Mouse (Mus musculus) 416B (cell line): ENCODE data around the gene Dhx40.
"Not testable (repeated sequence)": the region's sequence is repeated elsewhere in the genome, so short reads cannot be mapped to it uniquely, and the experiment has no call there.

Experiments used
- DNase-seq: peaks from one replicate; pipeline ENCODE4 v3.0.0; 2011; ENCODE audit warnings: low read depth

Dhx40 gene

GRCm38 (mm10) chr11:86818928-86819327 lies 11.4 kb upstream of the Dhx40 start:
- no peak for DNase-seq

GRCm38 (mm10) chr11:86816288-86816687 lies 8.7 kb upstream of the Dhx40 start:
- DNase-seq: peak; percentile 59

GRCm38 (mm10) chr11:86814481-86814880 lies 6.9 kb upstream of the Dhx40 start:
- not testable (repeated sequence) for DNase-seq

- not testable (repeated sequence) for DNase-seq
Measured at GRCm38 (mm10) chr11:86813256-86813655, 5.7 kb upstream of the Dhx40 start.

- no peak for DNase-seq
Measured at GRCm38 (mm10) chr11:86811326-86811630, 3.7 kb upstream of the Dhx40 start.

- DNase-seq: no peak
Measured at GRCm38 (mm10) chr11:86810572-86811325, 3.2 kb upstream of the Dhx40 start.

GRCm38 (mm10) chr11:86809828-86810227 lies 2.3 kb upstream of the Dhx40 start:
- DNase-seq: no peak

DNA sequence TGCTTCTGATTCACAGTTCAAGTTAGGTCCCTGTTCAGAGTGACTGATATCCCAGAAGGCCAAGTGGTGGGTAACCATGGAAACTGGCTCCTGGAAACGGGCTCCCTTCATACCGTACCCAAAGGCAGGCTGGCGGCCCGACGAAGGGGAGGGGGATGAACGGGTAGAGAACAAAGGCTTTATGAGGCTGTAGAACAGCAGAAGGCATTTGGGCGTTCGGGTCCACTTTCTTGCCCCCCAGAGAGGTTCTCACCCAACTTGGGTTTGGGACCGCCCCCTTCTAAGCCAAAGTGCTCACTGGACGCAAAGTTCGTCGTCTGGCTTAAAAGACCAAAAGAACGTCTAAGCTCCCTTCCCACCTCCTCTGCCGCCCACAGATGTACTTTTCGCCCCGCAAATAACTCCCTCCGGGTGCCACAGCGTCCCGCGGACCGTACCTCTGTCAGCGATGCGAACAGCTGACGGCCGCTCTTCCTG lies 507 bp downstream of the Dhx40 start:
- DNase-seq: peak; percentile 68

DNA sequence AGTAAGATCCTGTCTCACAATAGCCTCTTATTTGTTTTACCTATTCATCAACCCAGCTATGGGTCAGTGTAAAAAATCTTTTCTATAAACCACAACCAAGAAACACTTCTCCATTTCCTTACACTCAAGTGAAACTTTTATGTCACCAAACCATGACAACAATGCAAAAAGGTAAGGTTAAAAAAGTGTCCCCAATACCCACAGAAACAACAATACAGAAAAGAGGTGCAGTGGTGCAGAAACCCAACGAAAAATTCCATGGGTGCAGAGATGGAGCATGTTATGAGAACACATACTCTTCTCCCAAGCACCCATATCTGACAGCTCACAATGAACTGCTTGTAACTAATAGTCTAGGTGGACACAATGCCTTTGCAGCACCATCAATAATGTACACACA lies 13.4 kb downstream of the Dhx40 start:
- DNase-seq: no peak

GRCm38 (mm10) chr11:86787436-86787835 lies 20.1 kb downstream of the Dhx40 start:
- DNase-seq: not testable (repeated sequence)

DNA sequence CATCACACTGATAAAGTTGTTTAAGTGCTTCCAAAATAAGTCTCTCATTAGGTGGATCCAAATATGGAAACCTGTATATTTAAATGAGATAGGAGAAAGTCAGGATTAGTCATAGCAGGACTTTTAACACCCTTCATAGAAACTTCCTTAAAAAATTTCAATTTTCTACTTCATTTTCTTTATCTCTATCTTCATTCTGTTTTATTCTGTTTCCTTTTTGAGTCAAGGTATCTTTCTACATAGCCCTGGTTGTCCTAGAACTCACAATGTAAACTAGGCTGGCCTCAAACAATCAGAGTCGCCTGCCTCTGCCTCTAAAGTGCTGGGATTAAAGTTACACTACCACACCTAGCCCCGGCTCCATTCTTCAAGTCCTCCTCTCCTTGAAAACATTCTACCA lies 21.8 kb downstream of the Dhx40 start:
- peak; percentile 31 for DNase-seq

DNA sequence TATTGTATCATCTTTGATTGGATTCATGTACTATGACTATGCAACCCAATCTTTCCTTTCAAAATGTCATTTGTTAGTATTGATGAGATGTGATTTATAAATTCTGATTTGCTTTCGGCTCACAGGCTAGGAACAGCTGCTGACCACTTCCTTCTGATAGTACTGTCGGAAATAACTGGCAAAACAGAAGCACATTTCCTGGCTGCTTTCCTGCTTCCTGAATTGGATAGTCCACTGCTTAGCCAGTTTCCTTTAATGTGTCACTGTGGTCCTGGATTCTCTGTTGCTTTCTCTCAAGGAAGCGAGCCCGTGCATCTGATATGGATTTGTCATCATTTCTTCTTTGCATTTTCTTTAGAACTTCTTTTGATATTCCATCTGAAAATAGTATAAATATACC lies 37.7 kb downstream of the Dhx40 start:
- DNase-seq: no peak

DNA sequence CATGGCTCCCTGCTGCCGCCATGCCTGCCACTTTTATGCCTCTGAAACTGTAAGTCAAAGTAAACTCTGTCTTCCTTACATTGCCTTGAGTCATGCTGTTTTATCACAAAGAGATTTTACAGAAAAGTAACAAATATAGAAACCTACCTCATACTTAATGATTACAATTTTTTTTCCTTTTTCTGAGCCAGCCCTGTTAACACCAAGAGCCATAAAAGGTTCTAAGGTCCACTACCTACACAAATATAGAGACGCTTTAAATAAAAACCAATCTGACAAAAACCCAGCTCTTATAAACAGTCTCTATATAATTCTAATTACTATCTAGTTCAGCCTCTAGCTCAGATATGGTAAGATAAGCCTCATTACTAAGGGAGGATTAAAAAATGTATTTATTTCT lies 43.0 kb downstream of the Dhx40 start:
- no peak for DNase-seq

DNA sequence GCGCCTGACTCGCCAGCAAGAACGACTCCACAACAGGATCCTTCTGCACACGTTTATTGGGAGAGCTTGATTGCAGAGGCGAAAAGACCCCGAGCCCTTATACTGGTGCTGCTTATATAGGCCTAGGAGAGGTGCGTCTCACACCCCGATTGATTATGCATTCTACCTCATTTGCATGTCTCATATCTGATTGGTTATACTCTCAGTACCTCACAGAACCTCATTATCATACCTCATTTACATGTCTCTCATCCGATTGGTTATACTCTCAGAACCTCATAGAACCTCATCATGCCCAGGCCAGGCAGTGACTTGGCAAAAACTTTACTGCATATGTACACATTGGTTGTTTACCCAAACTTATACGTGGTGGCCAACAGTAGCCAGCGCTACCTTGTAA lies 44.4 kb downstream of the Dhx40 start:
- DNase-seq: not testable (repeated sequence)

GRCm38 (mm10) chr11:86760357-86760756 lies 47.2 kb downstream of the Dhx40 start:
- DNase-seq: peak; percentile 71

DNA sequence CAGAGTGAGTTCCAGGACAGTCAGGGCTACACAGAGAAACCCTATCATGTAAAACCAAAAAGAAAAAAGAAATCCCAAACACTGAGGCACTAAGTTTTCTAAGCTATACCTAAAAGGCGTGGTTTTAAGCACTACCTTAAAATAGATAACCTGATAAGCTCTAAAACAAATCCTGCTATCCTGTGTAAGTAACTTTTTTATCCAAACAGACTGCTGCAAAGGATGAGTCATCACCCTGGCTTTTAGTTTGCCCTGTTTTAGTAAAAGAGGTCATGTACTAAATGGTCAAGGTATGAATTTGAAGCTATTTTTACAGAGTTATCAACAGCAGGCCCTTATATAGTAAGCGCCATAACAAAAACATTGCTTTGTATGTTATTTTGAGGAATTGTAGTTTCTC lies 47.7 kb downstream of the Dhx40 start:
- peak; percentile 55 for DNase-seq

- DNase-seq: peak; percentile 31
Measured at GRCm38 (mm10) chr11:86759226-86759625, 48.3 kb downstream of the Dhx40 start.

DNA sequence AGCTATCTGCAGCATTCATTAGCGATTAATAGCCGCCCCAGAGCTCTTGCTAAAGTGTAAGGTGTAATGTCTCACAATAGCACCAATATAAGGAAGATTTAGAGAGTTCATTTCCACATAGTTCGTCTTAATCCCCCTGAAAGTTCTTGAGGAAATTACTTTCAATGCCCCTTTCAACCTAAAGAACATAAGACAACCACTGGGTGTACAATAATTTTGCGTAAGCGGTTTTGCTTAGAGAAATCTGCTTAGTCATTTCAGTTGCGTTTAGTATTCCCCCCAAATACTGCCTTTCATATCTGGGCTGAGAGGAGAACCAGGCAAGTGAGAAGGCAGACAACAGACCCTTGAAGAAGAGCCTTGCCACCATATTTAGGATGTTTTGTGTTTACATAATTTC lies 49.0 kb downstream of the Dhx40 start:
- peak; percentile 89 for DNase-seq

DNA sequence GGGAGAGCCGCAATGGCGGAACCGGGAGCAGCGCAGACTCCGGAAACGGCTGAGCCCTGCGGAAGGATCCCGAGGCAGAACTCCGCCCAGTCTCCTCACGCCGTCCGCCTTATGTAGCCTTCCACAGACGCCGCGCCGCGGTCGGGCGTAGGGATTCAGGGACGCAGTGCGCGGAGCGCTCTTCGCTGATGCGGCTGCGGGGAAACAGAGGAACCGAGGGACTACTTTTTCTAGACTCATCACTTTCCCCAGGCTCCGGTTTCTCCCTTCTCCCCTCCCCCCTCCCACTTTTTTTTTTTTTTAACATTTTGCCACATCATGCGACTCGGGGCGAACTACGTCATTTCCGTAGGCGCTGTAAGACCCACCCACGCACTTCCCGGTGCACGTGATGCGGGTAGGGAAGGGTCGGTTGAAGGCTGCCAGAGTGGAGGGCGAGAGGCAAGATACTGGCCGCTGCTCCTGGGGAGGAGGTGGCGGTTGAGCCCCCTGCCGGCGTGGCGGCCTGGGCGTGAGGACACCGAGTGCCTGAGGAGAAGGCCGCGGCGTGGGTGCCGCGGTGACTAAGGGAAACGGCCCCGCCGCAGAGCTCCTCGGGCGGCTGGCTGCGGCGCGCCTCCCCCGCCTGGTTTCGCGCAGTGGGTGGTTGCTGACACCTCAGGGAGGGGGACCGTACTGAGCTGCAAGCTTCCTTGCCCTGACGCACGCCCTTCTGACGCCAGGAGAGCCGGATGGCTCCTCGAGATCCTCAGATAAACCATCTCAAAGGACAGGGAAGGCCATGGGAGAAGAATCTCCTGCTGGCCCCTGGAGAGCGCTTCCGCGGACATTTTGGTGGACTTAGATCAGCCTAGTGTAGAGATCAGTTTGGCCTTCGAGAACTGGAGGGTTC lies 49.8 kb downstream of the Dhx40 start, which contains the start of gene Cltc:
Gene Cltc, minus strand, starts transcription at position 86 of the 892 bp plus-strand sequence.
- peak; percentile 99 for DNase-seq

- DNase-seq: no peak
Measured at GRCm38 (mm10) chr11:86757142-86757479, 50.4 kb downstream of the Dhx40 start.

GRCm38 (mm10) chr11:86756156-86757141 lies 51.1 kb downstream of the Dhx40 start:
- DNase-seq: peak; percentile 89

GRCm38 (mm10) chr11:86752404-86752803 lies 55.1 kb downstream of the Dhx40 start:
- peak; percentile 69 for DNase-seq
